Mouse (Mus musculus) urinary bladder, postnatal 25 days (tissue): Measurements from ENCODE around the gene Tmem106b.

ENCODE experiments used
- DNase-seq: peaks from one replicate; pipeline ENCODE4 v3.0.0; 2022; ENCODE audit warnings: low spot score

The Tmem106b gene

DNA sequence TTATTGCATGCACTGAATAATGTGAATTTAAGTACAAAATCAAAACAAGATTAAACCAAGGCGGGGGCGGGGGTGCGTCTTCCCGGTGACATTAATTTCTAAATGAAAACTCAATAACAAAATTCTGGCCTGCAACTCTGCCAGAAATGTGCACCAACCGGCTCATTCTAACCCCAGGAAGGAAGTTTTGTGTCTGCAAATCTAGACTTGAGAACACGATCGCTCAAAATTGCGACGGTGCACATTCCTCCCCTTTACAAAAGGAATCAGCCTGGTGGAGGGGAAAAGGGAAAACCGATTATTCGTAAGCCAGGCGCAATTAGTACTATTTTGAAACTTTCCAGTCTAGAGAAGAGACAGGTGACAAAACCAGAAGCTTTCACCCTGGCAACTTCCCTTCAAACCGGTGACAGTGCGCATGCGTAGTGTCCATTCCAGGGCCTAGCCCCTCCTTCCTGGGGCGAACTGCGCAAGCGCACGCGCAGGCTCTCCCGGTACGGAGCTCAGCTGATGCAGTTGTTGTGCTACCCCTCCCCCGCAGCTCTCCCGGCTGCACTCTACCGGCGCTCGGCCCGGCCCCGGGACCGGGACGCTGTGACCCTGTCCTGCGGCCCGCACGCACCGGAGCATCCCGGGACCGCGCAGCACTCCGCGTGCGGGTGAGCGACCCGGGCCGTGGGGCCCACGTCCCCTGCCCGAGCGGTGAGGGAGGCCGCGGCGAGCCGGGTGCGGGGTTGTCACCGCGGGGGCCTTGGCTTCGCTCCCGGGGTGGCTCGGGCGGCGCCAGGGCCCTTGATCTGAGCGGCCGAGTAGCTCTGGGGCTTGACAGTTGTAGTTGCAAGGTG, at the start of gene Tmem106b:
TSS of gene Tmem106b (plus strand) at position 458 of the 845 bp plus-strand sequence.
- DNase-seq: peak; percentile 96

DNA sequence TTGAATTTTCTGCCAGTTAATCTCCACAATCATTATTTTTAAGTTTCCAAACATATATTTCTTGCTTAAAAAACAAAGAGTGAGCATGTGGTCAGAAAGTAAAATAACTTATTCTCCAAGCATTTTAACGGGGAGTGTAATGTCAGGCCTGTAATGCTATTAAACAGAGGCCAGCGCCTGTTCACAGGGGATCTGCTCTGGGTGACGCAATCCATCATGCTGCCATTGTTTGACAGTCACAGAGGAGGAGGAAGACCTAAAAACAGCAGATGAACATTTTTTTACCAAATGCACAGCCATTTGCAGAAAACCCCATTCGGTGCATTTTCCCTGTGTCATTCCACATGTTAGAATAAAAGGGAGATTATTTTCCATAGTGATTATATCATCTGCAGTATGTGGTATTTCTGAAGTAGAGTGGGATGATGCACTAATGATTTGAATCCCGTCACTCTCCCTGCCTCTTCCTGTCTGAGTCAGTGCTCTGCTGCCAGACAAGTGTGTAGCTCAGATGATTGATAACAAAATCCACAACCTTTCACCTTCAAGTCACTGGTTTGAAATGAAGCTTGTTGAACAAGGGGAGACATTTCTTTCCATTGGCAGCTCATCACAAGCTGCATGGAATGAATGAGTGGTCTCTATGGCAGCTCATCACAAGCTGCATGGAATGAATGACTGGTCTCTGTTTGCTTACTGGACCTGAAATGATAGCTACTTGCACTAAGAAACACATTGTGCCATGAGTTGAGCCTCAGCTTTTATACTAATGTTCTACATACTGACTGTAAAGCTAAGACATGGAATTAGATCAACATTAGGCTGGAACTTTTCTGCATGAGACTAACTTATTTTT, 48.1 kb upstream of the Tmem106b start:
- DNase-seq: no peak

DNA sequence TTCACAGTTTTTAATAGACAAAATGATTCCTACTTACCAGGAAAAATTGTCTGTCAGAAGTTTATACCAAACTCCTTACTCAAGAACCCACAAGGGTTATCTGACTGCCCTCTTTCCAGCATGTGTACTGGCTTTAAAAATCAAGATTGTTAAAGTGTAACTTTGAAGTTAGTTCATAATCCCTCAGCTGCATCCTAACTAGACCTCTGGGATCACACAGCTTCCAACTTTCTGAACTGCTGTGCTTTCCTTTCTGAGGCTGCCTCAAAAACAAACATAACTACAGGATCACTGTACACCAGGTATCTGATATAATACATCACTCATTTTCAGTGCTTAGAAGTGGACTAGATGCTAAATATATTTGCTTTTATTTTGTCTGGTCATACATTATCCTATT, 39.0 kb upstream of the Tmem106b start:
- DNase-seq: no peak

DNA sequence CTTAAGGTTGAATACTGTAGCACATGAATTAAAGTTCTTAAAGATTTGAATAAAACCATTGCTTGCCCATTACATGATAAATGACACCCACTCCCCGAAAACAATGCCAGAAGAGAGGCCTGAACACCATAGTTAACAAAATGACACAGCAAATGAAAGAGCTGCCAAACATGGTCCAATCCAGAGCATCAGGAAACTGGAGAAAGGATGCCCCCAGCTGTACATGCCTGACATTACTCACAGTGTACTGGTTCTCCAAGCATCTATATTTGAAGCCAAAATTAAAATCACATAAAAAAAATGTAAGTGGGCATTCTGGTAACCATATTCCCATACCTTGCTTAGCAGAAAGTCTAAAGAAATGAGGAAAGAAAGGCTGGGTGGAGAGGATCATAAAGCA, 38.6 kb upstream of the Tmem106b start:
- DNase-seq: no peak

DNA sequence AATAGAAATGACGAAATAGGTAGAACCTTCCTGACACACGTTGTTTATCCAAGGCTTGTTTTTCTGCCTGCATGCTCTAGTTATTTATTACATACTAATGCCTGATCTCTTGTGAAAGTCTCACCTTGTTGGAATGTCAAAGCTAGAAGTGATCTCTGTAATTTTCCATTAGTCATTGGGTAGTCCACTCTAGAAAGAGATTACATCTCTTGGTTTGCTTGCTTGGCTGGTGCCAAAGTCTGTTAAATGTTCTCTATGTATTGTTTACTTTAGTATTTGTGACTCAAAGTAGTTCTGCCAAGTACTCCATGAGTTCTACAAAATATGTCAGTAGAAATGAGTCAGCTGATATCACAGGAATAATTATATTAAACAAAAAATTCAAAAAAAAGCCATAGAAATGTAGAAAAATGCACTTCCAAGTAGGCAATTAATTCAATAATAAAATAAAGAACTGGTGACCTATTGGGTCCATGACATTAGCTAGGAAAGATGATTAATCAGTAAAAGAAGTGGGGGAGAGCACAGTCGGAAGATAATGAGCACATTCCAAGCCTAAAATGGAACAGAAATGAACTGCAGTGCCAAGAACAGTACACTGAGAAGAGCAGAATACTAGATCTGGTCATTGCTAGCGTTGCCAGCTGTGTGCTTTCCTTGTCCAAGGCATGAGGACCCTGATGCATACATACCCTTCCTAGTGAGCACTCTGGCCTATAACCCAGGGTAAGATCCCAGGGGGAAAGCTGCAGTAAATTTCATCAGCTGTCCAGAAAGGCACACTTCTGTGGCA, 17.0 kb upstream of the Tmem106b start:
- DNase-seq: no peak

DNA sequence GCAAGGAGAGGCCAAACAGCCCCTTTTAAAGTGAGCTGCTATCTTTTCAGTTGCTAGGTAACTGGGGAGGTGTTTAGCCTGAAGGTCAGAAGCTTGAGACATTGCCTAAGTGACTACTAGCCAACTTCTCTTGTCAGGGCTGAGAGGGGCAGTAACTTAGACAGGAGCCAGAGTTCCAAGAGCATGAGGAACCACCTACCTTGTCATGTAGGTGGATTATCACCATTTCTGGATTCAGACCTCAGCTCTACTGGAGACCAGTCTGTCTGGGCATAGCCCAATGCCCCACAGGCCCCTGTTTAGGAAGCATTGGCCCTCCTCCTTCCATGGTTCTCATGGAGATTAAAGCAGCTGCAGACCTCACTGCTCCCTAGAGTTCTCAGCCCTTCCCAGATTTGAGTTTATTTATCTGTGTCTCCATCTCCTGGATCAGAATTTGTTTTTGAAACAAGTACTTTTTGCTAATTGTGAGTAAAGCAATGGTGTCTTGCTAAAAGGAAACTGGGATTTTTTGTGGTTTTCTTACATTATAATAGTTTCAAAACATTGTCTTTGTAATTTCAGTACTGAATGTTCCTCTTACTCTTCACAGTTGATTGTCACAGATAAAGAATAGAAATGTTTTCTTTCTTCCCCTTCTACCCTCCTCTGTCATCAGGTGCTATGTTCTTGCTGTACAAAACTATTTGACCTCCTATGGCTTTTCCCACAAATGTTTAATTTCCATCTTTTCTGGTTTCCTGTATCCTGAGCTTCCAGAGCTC, 8.1 kb upstream of the Tmem106b start:
- no peak for DNase-seq

DNA sequence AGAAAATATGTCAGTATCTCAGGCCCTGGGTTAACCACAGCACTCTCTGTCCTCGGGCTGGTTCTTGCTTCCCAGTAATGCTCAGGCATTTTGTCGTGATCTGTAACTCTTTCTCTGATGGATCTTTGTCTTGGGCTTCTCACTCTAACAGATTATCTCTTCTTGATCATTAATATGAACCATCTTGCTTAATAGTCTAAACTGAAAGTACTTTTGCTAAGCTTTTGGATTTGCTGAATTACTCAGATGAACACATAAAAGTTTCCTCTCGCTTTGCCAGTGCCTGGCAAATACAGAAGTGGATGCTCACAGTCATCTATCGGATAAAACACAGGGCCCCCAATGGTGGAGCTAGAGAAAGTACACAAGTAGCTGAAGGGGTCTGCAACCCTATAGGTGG, 7.5 kb upstream of the Tmem106b start:
- no peak for DNase-seq

DNA sequence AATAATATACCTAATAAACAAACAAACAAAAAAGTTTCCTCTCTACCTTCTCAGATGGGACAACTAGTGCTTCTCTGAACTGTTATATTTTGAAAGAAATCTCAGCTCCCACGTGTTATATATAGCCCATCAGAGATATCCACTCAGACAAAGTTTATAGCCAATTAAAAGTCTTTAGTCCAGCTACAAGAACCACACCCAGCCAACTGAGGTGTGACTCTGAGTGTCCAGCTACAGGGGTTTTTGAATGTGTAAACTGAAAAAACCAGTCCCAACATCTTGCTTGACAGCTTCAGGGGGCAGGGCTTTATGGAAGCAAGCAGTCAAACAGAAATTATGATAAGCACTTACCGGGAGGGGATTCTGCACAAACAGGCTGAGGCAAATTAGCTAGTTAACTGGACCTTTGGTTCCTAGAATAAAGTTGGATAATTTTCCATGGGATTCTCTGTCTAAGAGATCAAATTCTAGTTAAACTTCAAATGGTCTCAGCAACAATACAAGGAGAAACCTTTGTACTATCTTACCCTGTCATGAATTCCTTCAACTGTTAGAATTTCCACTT, 6.8 kb upstream of the Tmem106b start:
- DNase-seq: no peak

DNA sequence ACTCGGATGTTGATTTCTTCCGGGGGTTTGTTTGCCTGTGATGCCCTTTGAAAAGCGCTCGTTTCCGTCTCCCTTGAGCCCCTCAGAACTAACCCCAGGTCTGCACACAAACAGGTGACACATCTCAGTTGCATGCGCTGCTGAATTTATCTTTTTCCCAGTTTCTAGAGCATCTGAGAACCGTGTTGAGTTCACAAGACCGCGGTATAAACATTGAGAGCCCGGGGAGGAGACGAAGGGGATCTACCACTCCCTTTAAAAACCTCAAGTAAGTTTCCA, 527 bp downstream of the Tmem106b start:
- no peak for DNase-seq

DNA sequence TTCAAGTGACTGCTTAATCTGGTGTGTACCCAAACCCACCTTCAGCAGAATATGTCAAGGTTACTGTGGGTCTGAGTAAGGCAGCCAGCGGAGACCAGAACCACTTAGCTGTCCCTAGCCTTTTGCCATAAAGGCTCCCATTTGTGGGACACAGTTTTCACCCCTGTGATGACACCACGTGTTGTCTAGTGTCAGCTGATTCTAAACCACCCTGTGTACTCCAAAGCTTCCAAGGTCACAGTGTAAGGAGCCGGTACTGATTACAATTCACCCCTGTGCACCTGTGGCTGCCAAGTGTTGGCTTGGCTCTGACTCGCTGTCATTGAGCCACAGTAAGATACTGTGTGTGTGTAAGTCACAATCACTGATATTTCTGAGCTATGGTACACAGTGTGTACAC, 926 bp downstream of the Tmem106b start:
- DNase-seq: no peak

DNA sequence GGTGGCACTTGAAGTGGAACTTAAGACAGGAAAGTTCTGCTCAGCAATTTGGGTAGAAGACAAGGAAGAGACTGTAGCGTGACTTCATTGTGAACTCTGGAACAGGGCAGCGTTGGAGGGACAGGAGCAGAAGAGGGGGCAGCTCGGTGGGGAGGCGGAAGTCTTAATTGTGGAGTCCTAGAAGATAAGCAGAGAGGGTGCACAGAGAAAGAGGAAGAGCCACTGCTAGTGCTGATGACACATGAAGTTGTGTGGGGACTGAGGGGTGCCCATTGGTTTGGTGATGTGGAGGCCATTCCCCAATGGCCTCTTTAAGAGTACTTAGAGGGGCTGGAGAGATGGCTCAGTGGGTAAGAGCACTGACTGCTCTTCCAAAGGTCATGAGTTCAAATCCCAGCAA, 3.5 kb downstream of the Tmem106b start:
- no peak for DNase-seq

DNA sequence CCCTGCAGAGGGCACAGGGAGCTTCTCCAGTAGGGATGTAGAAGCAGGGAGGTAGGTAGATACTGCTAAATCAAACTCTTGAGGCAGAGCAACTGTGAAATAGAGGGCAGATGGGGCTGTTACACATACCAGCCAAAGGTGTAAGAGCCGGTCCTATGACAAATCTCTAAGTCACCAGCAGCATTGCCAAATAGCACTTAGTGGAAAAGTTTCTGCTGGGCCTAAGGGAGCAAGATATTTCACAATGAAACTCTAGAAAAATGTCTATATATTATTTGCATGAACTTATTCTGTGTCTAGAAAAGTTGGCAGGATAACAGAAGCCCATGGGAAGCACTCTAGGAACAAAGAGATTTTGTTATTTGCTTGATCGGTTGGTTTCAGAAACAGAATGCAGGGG, 4.3 kb downstream of the Tmem106b start:
- DNase-seq: no peak

DNA sequence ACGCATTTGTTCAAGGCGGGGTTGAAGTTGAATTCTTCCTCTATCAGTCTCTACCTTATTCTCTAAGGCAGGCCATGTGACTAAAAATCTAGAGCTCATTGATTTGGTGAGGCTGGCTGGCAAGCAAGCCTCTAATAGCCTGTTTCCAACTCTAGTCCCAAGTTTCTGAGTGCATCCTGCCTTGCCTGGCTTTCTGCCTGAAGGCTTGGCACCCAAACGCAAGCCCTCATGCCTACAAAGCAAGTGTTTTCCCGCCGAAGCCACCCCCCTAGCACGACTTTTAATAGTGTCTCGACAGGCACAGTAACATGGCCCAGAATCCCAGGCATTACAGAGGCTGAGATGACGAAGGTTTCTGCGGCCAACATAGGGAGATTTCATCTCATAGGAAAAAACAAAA, 13.3 kb downstream of the Tmem106b start:
- DNase-seq: no peak

DNA sequence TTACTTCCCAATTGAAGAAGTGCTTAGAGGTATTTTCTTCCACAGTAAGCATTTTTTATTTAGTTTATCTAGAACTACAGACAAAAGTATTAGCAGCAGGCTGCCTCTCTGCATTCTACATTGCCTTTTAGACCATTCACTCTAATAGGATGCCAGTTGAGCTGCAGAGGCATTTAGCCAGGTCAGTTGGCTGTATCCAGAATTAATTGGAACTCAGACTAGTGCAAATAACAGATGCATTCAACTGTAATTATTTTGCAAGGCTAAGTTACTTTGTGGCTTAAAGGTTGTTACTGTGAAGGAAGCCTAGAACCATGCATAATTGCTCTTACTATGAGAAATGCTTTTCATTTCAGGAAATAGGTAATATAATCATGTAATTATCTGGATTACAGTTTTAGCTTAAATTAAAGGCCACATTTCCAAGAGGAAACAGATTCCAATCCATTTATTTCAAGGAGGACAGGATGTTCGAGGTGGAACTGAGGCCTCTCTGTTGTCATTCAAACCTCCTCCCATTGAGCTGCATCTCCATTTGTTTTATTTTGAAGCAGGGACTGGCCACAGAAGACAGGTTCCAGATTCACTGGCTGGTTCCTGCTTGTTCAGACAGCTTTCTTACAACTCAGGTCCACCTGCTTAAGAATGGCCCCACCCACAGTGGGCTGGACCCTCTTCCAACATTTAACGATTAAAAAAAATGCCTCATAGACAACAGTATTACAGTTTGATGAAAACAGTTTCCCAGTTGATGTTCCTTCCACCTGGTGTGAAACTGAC, 27.3 kb downstream of the Tmem106b start:
- no peak for DNase-seq

DNA sequence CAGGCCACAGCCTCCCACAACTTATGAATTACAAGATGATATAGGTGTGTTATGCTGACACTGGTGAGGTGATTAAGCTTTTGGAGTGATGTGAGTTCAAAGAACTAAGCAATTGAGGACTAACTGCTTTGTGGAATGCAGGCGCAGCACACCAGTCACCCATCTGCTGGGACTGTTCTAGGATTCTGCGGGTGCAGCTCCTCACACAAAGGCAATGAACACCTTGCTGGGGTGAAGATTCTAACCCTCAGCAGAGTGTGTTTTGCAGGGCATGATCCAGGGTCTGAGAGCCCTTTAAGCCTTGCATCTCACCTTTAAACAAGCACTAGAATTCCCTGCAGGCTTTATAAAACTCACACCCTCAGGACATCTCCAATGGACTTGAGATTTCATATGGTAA, 30.6 kb downstream of the Tmem106b start:
- DNase-seq: no peak

DNA sequence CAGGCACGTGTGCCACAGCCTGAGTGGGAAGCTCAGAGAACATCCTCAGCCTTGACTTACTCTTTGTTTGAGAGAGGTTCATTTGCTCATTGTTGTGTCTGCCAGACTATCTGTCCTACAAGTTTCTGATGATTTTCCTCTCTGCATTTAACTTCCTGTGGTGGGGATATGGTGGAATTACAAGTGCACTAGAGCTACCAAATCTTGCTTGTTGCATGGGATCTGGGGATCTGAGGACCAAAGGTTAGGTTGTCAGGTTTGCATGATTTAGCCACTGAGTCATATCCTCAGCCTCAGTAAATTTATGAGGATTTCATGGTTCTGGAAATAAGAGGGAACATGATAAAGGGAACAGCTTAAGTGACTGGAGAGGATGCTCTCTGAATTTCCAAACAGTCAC, 39.1 kb downstream of the Tmem106b start:
- DNase-seq: no peak

DNA sequence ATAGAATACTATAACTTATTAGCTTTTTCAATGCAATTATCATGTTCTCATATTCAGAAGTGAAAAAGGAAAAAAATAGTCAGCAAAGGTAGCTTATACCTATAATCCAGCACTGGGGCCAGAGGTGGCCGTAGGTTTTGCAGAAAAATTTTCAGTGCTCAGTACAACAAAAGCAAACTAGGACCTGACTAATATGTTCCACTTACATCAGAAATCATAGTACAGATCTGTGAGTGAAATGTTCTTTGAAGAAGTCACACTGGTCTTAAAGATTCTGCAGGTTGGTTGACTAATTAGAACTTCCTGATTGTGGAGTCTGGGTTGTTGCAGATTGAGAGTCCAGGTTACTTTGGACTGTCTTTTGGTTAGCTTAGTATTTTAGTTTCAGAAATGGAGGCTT, 67.7 kb downstream of the Tmem106b start:
- no peak for DNase-seq
